Mouse (Mus musculus) liver, embryonic 12.5 days (tissue): ENCODE measurements around the gene Tor1aip2. TPM values are rescaled to one million over a fixed set of nuclear protein-coding genes. Genes with fewer than 3 reads are reported as not detected.
A peak's percentile ranks its signal among the peaks of the same experiment; 100 is the strongest.
"Not testable (repeated sequence)": the region's sequence is repeated elsewhere in the genome, so short reads cannot be mapped to it uniquely, and the experiment has no call there.

ENCODE experiments used
- ATAC-seq: fragments of 200-750 bp; cut with Nextera tagmentation; 2 replicates; pipeline ENCODE4 v1.8.0; 2017; ENCODE audit warnings: moderate number of reproducible peaks, mild to moderate bottlenecking, moderate library complexity
- H3K27ac ChIP-seq: fragments of 300-500 bp; sonication (generic); 2 replicates; pipeline ENCODE4 v1.5.1; 2016; ENCODE audit warnings: mild to moderate bottlenecking
- H3K27me3 ChIP-seq: fragments of 300-500 bp; sonication (generic); replicated peaks from 2 replicates; pipeline ENCODE4 v1.6.1; 2016; ENCODE audit warnings: mild to moderate bottlenecking, moderate library complexity
- H3K36me3 ChIP-seq: fragments of 300-500 bp; sonication (generic); 2 replicates; pipeline ENCODE4 v1.6.1; 2016; ENCODE audit warnings: mild to moderate bottlenecking, moderate library complexity
- H3K4me1 ChIP-seq: fragments of 300-500 bp; sonication (generic); 2 replicates; pipeline ENCODE4 v1.6.1; 2016
- H3K4me2 ChIP-seq: fragments of 300-500 bp; sonication (generic); 2 replicates; pipeline ENCODE4 v1.6.1; 2016; ENCODE audit warnings: mild to moderate bottlenecking, moderate library complexity
- H3K4me3 ChIP-seq: fragments of 300-500 bp; sonication (generic); 2 replicates; pipeline ENCODE4 v1.5.1; 2016; ENCODE audit warnings: mild to moderate bottlenecking, moderate library complexity
- H3K9ac ChIP-seq: fragments of 300-500 bp; sonication (generic); 2 replicates; pipeline ENCODE4 v1.6.1; 2016; ENCODE audit warnings: mild to moderate bottlenecking, moderate library complexity
- H3K9me3 ChIP-seq: fragments of 300-500 bp; sonication (generic); replicated peaks from 2 replicates; pipeline ENCODE4 v1.6.1; 2016; ENCODE audit warnings: mild to moderate bottlenecking, moderate library complexity
- WGBS: fragments of 180-500 bp; shearing (Covaris S2); methylation state at CpG from one replicate; pipeline ENCODE4 v1.1.7; 2016; ENCODE audit not compliant: insufficient replicate concordance; 5-methylcytosine and 5-hydroxymethylcytosine counted together
- polyA plus RNA-seq: library from polyadenylated mRNA; unstranded; fragments of >200 nt; fragmentation: Nextera tagmentation; extraction: Ambion mirVana; gene quantifications from 2 replicates; pipeline ENCODE4 v1.2.1, GENCODE M21; 2016

Gene Tor1aip2
- polyA plus RNA-seq, 1 experiment from 2014 or later: 67.4 TPM

- H3K27ac ChIP-seq: peak overlapping the region; percentile 36; the same call in 1 of the 2 replicates
- H3K4me1 ChIP-seq: no peaks in the 10 kb centered on the region
- no peak for ATAC-seq
- H3K4me2 ChIP-seq: no peak overlapping the region
- H3K27me3 ChIP-seq: no peaks in the 10 kb centered on the region
- no peak overlapping the region for H3K9ac ChIP-seq
- peaks cover 84% of the 10 kb centered on the region for H3K36me3 ChIP-seq
- H3K9me3 ChIP-seq: no peaks in the 10 kb centered on the region
- WGBS: 64% methylated on average over 8 of the region's 8 CpGs
- no peak overlapping the region for H3K4me3 ChIP-seq
Observed at GRCm38 (mm10) chr1:156024831-156025503, 10.2 kb upstream of the Tor1aip2 start.

GRCm38 (mm10) chr1:156027849-156028248 is 7.4 kb upstream of the Tor1aip2 start:
- 82% methylated on average over 3 of the region's 3 CpGs for WGBS
- Histone ChIP-seq H3K4me3 (no peak overlapping the region), H3K36me3 (peaks cover 88% of the 10 kb centered on the region), H3K4me1 (no peaks in the 10 kb centered on the region; the same call in 1 of the 2 replicates), H3K27me3 (no peaks in the 10 kb centered on the region), H3K4me2 (no peak overlapping the region), H3K9ac (no peak overlapping the region), H3K27ac (no peak overlapping the region), H3K9me3 (no peaks in the 10 kb centered on the region)
- ATAC-seq: no peak

GRCm38 (mm10) chr1:156028340-156028975 is 6.7 kb upstream of the Tor1aip2 start:
- peaks cover 2% of the 10 kb centered on the region; the same call in 1 of the 2 replicates for H3K4me1 ChIP-seq
- H3K4me3 ChIP-seq: no peak overlapping the region
- H3K9me3 ChIP-seq: no peaks in the 10 kb centered on the region
- H3K27ac ChIP-seq: no peak overlapping the region
- H3K27me3 ChIP-seq: no peaks in the 10 kb centered on the region
- no peak overlapping the region for H3K4me2 ChIP-seq
- H3K36me3 ChIP-seq: peaks cover 91% of the 10 kb centered on the region
- H3K9ac ChIP-seq: no peak overlapping the region
- no peak for ATAC-seq
- WGBS: 67% methylated on average over 4 of the region's 4 CpGs

GRCm38 (mm10) chr1:156033921-156034320 is 1.3 kb upstream of the Tor1aip2 start:
- no peak for ATAC-seq
- Histone ChIP-seq H3K36me3 (peaks cover 52% of the 10 kb centered on the region), H3K9me3 (no peaks in the 10 kb centered on the region), H3K4me1 (peaks cover 29% of the 10 kb centered on the region), H3K4me2 (peak overlapping the region; percentile 80), H3K9ac (peak overlapping the region; percentile 97; the same call in 1 of the 2 replicates), H3K4me3 (no peak overlapping the region; the same call in 1 of the 2 replicates), H3K27ac (no peak overlapping the region), H3K27me3 (no peaks in the 10 kb centered on the region)
- 91% methylated on average over 7 of the region's 7 CpGs for WGBS

- Histone ChIP-seq H3K9me3 (no peaks in the 10 kb centered on the region), H3K4me2 (peak overlapping the region; percentile 80), H3K27ac (peak overlapping the region; percentile 100), H3K4me1 (peaks cover 36% of the 10 kb centered on the region), H3K4me3 (peak overlapping the region; percentile 86), H3K36me3 (peaks cover 44% of the 10 kb centered on the region), H3K9ac (peak overlapping the region; percentile 97), H3K27me3 (no peaks in the 10 kb centered on the region)
- no peak for ATAC-seq
- 20% methylated on average over 1 of the region's 1 CpGs for WGBS
Observed at GRCm38 (mm10) chr1:156034661-156035060, 542 bp upstream of the Tor1aip2 start.

GRCm38 (mm10) chr1:156035930-156036737 is 931 bp downstream of the Tor1aip2 start, which contains the start of gene Tor1aip1:
TSS of gene Tor1aip1 (minus strand) at chr1:156036480.
- H3K9me3 ChIP-seq: no peaks in the 10 kb centered on the region
- peak within 1 kb of the TSS; percentile 97 for H3K9ac ChIP-seq
- H3K27me3 ChIP-seq: no peaks in the 10 kb centered on the region
- peaks cover 29% of the 10 kb centered on the region for H3K36me3 ChIP-seq
- peak; percentile 87 for ATAC-seq
- H3K4me2 ChIP-seq: peak within 1 kb of the TSS; percentile 80
- under 1% methylated on average over 59 of the region's 59 CpGs for WGBS
- H3K4me1 ChIP-seq: peaks cover 45% of the 10 kb centered on the region
- peak within 1 kb of the TSS; percentile 100 for H3K27ac ChIP-seq
- H3K4me3 ChIP-seq: peak within 1 kb of the TSS; percentile 86

GRCm38 (mm10) chr1:156037144-156037583 is 2.0 kb downstream of the Tor1aip2 start:
- peak overlapping the region; percentile 97 for H3K9ac ChIP-seq
- H3K4me2 ChIP-seq: peak overlapping the region; percentile 80
- H3K4me1 ChIP-seq: peaks cover 50% of the 10 kb centered on the region
- H3K9me3 ChIP-seq: no peaks in the 10 kb centered on the region
- no peaks in the 10 kb centered on the region for H3K27me3 ChIP-seq
- peak overlapping the region; percentile 86 for H3K4me3 ChIP-seq
- peak overlapping the region; percentile 100 for H3K27ac ChIP-seq
- 15% methylated on average over 5 of the region's 5 CpGs for WGBS
- ATAC-seq: no peak
- H3K36me3 ChIP-seq: peaks cover 20% of the 10 kb centered on the region

- H3K36me3 ChIP-seq: peaks cover 27% of the 10 kb centered on the region
- H3K4me3 ChIP-seq: peak overlapping the region; percentile 72; the same call in 1 of the 2 replicates
- H3K4me1 ChIP-seq: peaks cover 55% of the 10 kb centered on the region
- H3K9ac ChIP-seq, H3K9me3 ChIP-seq, H3K27me3 ChIP-seq, ATAC-seq: not testable (repeated sequence)
- H3K4me2 ChIP-seq: peak overlapping the region; percentile 82
- 58% methylated on average over 7 of the region's 7 CpGs for WGBS
- peak overlapping the region; percentile 88 for H3K27ac ChIP-seq
Observed at GRCm38 (mm10) chr1:156039989-156040388, 4.8 kb downstream of the Tor1aip2 start.

GRCm38 (mm10) chr1:156040731-156041401 is 5.7 kb downstream of the Tor1aip2 start:
- 1% methylated on average over 22 of the region's 22 CpGs for WGBS
- Histone ChIP-seq H3K4me2 (peak overlapping the region; percentile 82), H3K4me1 (peaks cover 62% of the 10 kb centered on the region), H3K27me3 (no peaks in the 10 kb centered on the region), H3K9me3 (no peaks in the 10 kb centered on the region), H3K4me3 (peak overlapping the region; percentile 72), H3K9ac (peak overlapping the region; percentile 77), H3K27ac (peak overlapping the region; percentile 88), H3K36me3 (peaks cover 36% of the 10 kb centered on the region)
- peak; percentile 83 for ATAC-seq

GRCm38 (mm10) chr1:156041451-156042241 is 6.4 kb downstream of the Tor1aip2 start:
- Histone ChIP-seq H3K36me3 (peaks cover 44% of the 10 kb centered on the region), H3K4me3 (peak overlapping the region; percentile 72), H3K4me2 (peak overlapping the region; percentile 82), H3K9ac (peak overlapping the region; percentile 77), H3K4me1 (peaks cover 64% of the 10 kb centered on the region), H3K9me3 (no peaks in the 10 kb centered on the region), H3K27me3 (no peaks in the 10 kb centered on the region), H3K27ac (peak overlapping the region; percentile 76)
- WGBS: 15% methylated on average over 7 of the region's 7 CpGs
- ATAC-seq: peak; percentile 38; the same call in 1 of the 2 replicates
